Mouse (Mus musculus) kidney, postnatal 0 days (tissue): ENCODE results near the gene Kcnf1. TPM values are rescaled to one million over a fixed set of nuclear protein-coding genes. Genes with fewer than 3 reads are reported as not detected.

ENCODE experiments used
- ATAC-seq: fragments of 200-750 bp; cut with Nextera tagmentation; replicated peaks from 2 replicates; pipeline ENCODE4 v1.8.0; 2017; ENCODE audit warnings: low read depth, moderate number of reproducible peaks, moderate TSS enrichment, moderate library complexity; ENCODE audit not compliant: low FRiP score
- DNase-seq: peaks from one replicate; pipeline ENCODE4 v3.0.0-alpha.2; 2016; ENCODE audit warnings: low spot score
- H3K27ac ChIP-seq: fragments of 300-500 bp; sonication (generic); 2 replicates; pipeline ENCODE4 v1.5.1; 2014; ENCODE audit warnings: mild to moderate bottlenecking
- H3K27me3 ChIP-seq: fragments of 300-500 bp; sonication (generic); 2 replicates; pipeline ENCODE4 v1.6.1; 2014; ENCODE audit warnings: low read length, mixed read lengths; ENCODE audit not compliant: insufficient read depth
- H3K36me3 ChIP-seq: fragments of 300-500 bp; sonication (generic); 2 replicates; pipeline ENCODE4 v1.6.1; 2014; ENCODE audit warnings: low read length, mixed read lengths; ENCODE audit not compliant: insufficient read depth
- H3K4me1 ChIP-seq: fragments of 300-500 bp; sonication (generic); replicated peaks from 2 replicates; pipeline ENCODE4 v1.6.1; 2014; ENCODE audit warnings: antibody characterized with exemption, low read length, mixed read lengths; ENCODE audit not compliant: insufficient read depth
- H3K4me2 ChIP-seq: fragments of 300-500 bp; sonication (generic); 2 replicates; pipeline ENCODE4 v1.6.1; 2014; ENCODE audit warnings: mild to moderate bottlenecking, low read length, moderate library complexity, mixed read lengths
- H3K4me3 ChIP-seq: fragments of 300-500 bp; sonication (generic); replicated peaks from 2 replicates; pipeline ENCODE4 v1.5.1; 2014; ENCODE audit warnings: low read depth, low read length
- H3K9ac ChIP-seq: fragments of 300-500 bp; sonication (generic); 2 replicates; pipeline ENCODE4 v1.6.1; 2014; ENCODE audit warnings: low read depth, low read length
- H3K9me3 ChIP-seq: fragments of 300-500 bp; sonication (generic); replicated peaks from 2 replicates; pipeline ENCODE4 v1.6.1; 2016; ENCODE audit warnings: low read length, inconsistent platforms, mixed read lengths
- CTCF ChIP-seq: IDR thresholded peaks from 2 replicates; pipeline ENCODE4 v1.5.1; 2016; ENCODE audit warnings: antibody characterized with exemption, low read depth, mild to moderate bottlenecking, moderate library complexity
- WGBS: fragments of 180-500 bp; shearing (Covaris S2); extraction: QIAGEN DNeasy Blood & Tissue Kit; methylation state at CpG from one replicate; pipeline ENCODE4 v1.1.7; 2014; 5-methylcytosine and 5-hydroxymethylcytosine counted together
- polyA plus RNA-seq: library from polyadenylated mRNA; unstranded; fragments of >200 nt; fragmentation: Nextera tagmentation; extraction: Ambion mirVana; gene quantifications from 2 replicates; pipeline ENCODE4 v1.2.1, GENCODE M21; 2015

Kcnf1 gene
- polyA plus RNA-seq, 1 experiment from 2014 or later: 0.95 TPM

- no peak overlapping the region for H3K27ac ChIP-seq
- no peak overlapping the region for H3K4me3 ChIP-seq
- WGBS: 77% methylated on average over 10 of the region's 10 CpGs
- TF ChIP-seq CTCF: no peak
- ATAC-seq: no peak
- no peaks in the 10 kb centered on the region for H3K4me1 ChIP-seq
- no peaks in the 10 kb centered on the region for H3K36me3 ChIP-seq
- no peaks in the 10 kb centered on the region for H3K9me3 ChIP-seq
- H3K9ac ChIP-seq: no peak overlapping the region
- no peak overlapping the region for H3K4me2 ChIP-seq
- H3K27me3 ChIP-seq: peaks cover 10% of the 10 kb centered on the region
- no peak for DNase-seq
These were observed 6.3 kb downstream of the Kcnf1 start for GRCm38 (mm10) chr12:17170406-17170805.

- DNase-seq (no peak), ATAC-seq (no peak)
- TF ChIP-seq CTCF: no peak
- Histone ChIP-seq H3K4me1 (no peaks in the 10 kb centered on the region), H3K27ac (no peak overlapping the region), H3K9ac (no peak overlapping the region), H3K4me3 (no peak overlapping the region), H3K27me3 (no peaks in the 10 kb centered on the region), H3K36me3 (no peaks in the 10 kb centered on the region), H3K9me3 (no peaks in the 10 kb centered on the region), H3K4me2 (no peak overlapping the region)
- 77% methylated on average over 2 of the region's 2 CpGs for WGBS
These were observed 10.6 kb downstream of the Kcnf1 start for GRCm38 (mm10) chr12:17166116-17166515.

GRCm38 (mm10) chr12:17163996-17164395 lies 12.7 kb downstream of the Kcnf1 start:
- no peaks in the 10 kb centered on the region for H3K27me3 ChIP-seq
- H3K27ac ChIP-seq: no peak overlapping the region
- no peak overlapping the region for H3K4me3 ChIP-seq
- TF ChIP-seq CTCF: no peak
- no peak for DNase-seq
- no peak overlapping the region for H3K4me2 ChIP-seq
- ATAC-seq: no peak
- no peaks in the 10 kb centered on the region for H3K36me3 ChIP-seq
- no peaks in the 10 kb centered on the region for H3K9me3 ChIP-seq
- no peak overlapping the region for H3K9ac ChIP-seq
- no peaks in the 10 kb centered on the region for H3K4me1 ChIP-seq
- 88% methylated on average over 3 of the region's 3 CpGs for whole genome bisulfite sequencing

- 86% methylated on average over 7 of the region's 7 CpGs for WGBS
- H3K27ac ChIP-seq: no peak overlapping the region
These were observed 17.1 kb downstream of the Kcnf1 start for GRCm38 (mm10) chr12:17159549-17159948.

GRCm38 (mm10) chr12:17157558-17157957 lies 19.1 kb downstream of the Kcnf1 start:
- ATAC-seq: no peak
- 89% methylated on average over 15 of the region's 15 CpGs for WGBS
- TF ChIP-seq CTCF: no peak

More at GRCm38 (mm10) chr12:17159549-17159948, 17.1 kb downstream of the Kcnf1 start:
- TF ChIP-seq CTCF: no peak
- no peak overlapping the region for H3K9ac ChIP-seq
- DNase-seq (no peak), ATAC-seq (no peak)
- H3K4me1 ChIP-seq: no peaks in the 10 kb centered on the region
- no peaks in the 10 kb centered on the region for H3K9me3 ChIP-seq
- no peaks in the 10 kb centered on the region for H3K27me3 ChIP-seq
- H3K36me3 ChIP-seq: no peaks in the 10 kb centered on the region
- no peak overlapping the region for H3K4me2 ChIP-seq
- H3K4me3 ChIP-seq: no peak overlapping the region

GRCm38 (mm10) chr12:17155781-17156180 lies 20.9 kb downstream of the Kcnf1 start:
- H3K9ac ChIP-seq: no peak overlapping the region
- H3K4me2 ChIP-seq: no peak overlapping the region
- WGBS: 66% methylated on average over 1 of the region's 1 CpGs
- H3K4me3 ChIP-seq: no peak overlapping the region
- H3K4me1 ChIP-seq: no peaks in the 10 kb centered on the region
- H3K27me3 ChIP-seq: no peaks in the 10 kb centered on the region
- no peak for ATAC-seq
- DNase-seq: no peak
- H3K36me3 ChIP-seq: no peaks in the 10 kb centered on the region
- TF ChIP-seq CTCF: no peak
- no peak overlapping the region for H3K27ac ChIP-seq
- no peaks in the 10 kb centered on the region for H3K9me3 ChIP-seq

More at GRCm38 (mm10) chr12:17157558-17157957, 19.1 kb downstream of the Kcnf1 start:
- DNase-seq: no peak
- Histone ChIP-seq H3K27me3 (no peaks in the 10 kb centered on the region), H3K4me1 (no peaks in the 10 kb centered on the region), H3K36me3 (no peaks in the 10 kb centered on the region), H3K4me2 (no peak overlapping the region), H3K27ac (no peak overlapping the region), H3K4me3 (no peak overlapping the region), H3K9ac (no peak overlapping the region), H3K9me3 (no peaks in the 10 kb centered on the region)

- no peak overlapping the region for H3K4me2 ChIP-seq
- 79% methylated on average over 7 of the region's 7 CpGs for WGBS
- no peaks in the 10 kb centered on the region for H3K9me3 ChIP-seq
- no peak for ATAC-seq
- H3K27ac ChIP-seq: no peak overlapping the region
- H3K27me3 ChIP-seq: no peaks in the 10 kb centered on the region
- H3K36me3 ChIP-seq: no peaks in the 10 kb centered on the region
- no peak overlapping the region for H3K9ac ChIP-seq
- H3K4me3 ChIP-seq: no peak overlapping the region
- no peak for TF ChIP-seq CTCF
- H3K4me1 ChIP-seq: no peaks in the 10 kb centered on the region
- no peak for DNase-seq
These were observed 23.8 kb downstream of the Kcnf1 start for GRCm38 (mm10) chr12:17152840-17153239.
